Mouse (Mus musculus): Measurements from ENCODE around the gene Ntrk3.

Gene Ntrk3

GRCm38 (mm10) chr7:78520243-78520927, 217.4 kb downstream of the Ntrk3 start:
- no peak for DNase-seq (ENCODE audit: low spot score)

DNA sequence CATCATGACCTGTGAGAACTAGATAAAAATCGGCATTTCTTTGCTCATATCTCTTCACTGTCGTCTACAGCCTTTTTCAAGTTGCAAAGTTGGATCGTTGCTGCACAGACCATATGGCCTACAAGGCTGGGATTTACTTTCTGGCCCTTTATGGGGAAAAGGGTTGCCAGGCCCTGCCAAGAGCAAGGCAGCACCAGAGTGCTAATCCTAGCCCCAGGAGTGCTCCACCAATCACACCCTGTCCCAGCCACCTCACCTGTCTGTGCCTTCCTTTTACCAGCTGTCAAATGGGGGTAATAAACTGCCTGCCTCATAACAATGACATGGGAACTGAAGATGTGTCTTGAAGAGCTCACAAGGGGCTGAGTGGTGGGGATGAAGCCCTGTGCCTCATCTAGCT, 218.1 kb downstream of the Ntrk3 start:
- no peak for DNase-seq (ENCODE audit: low spot score)

- no peak for DNase-seq (ENCODE audit: low spot score)
These were observed 218.9 kb downstream of the Ntrk3 start for GRCm38 (mm10) chr7:78518760-78519363.

DNA sequence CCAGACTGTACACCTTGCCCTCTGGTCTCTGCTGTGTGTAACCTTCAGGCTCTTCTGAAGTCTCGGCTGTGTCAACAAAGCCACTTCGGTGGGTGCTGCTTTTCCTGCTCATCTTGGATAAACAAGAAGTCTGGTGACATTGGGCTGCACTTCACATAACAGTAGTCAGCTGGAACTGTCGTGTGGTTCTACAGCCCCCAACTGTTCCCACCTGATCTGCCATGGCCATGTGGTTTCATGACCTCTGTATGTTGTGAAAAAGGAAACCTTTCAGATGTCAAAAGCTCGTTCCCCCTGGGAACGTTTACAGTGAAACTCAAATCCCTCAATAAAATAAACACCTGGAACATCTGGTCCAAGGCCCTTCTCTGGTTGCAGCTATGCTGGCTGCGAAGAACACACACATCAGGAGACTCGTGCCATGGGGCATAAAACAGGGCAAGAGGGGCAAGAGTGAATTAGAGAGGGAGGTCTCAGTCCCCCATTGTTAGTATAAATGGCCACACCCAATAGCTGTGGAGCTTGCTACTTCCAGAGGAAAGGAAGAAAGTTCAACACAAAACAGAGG, 222.7 kb downstream of the Ntrk3 start:
- no peak for DNase-seq (ENCODE audit: low spot score)

- DNase-seq (ENCODE audit: low spot score) = no peak
These were observed 230.7 kb downstream of the Ntrk3 start for GRCm38 (mm10) chr7:78507032-78507611.

DNA sequence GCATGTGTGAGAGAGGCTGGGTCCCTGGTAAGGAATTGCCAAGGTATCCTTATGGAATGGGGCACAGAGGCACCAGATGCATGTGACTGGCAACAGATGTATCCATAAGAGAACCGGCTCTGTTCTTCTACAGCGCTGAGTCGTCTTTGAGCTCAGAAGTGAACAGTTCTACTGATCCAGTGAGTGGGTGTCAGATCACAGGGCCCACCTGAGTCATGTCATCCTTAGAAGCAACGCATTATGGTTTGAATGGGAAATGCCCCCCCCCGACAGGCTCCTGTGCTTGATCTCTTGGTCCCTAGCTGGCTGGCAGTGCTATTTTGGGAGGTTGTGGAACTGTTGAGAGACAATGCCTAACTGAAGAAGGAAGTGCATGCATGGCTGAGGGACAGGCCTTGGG, 236.9 kb downstream of the Ntrk3 start:
- no peak for DNase-seq (ENCODE audit: low spot score)

DNA sequence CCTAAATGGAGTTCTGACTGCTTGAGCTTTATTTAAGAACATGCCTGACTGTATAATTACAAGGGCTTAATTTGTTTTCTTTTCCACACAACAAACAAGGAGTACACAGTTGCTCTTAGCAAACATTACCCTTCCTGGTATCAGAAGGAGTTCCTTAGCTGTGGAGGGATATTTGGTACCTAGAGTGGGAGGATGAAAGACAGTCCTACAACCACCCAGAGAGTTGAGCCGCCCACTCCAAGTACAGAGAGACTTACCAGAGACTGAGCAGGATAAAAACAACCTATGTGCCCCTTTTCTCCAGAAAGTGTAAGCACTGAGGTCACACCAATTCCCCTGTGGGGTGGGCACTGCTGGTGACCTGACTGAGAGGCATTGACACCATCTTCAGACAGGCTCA, 237.8 kb downstream of the Ntrk3 start:
- DNase-seq (ENCODE audit: low spot score) = no peak

GRCm38 (mm10) chr7:78498356-78498755, 239.5 kb downstream of the Ntrk3 start:
- DNase-seq (ENCODE audit: low spot score) = no peak

- DNase-seq (ENCODE audit: low spot score) = no peak
These were observed 240.0 kb downstream of the Ntrk3 start for GRCm38 (mm10) chr7:78497819-78498218.

DNA sequence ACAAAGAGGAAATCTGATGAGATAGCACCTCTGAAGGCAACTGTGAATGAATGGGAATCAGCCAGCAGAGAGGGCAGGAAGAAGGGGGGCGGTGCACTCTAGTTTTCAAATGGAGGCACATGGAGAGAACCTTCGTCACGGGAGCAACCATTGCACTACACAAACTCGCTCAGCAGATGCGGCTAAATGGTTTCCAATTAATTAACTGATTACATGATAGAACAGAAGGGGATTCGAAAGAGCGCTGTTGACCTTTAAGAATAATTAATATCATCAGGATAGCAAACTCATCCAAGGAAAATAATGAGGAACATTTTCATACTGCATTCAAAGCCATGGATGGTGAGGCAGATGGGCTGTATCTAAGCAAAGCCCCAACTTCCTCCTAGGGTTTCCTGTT, 244.2 kb downstream of the Ntrk3 start:
- DNase-seq (ENCODE audit: low spot score) = no peak

DNA sequence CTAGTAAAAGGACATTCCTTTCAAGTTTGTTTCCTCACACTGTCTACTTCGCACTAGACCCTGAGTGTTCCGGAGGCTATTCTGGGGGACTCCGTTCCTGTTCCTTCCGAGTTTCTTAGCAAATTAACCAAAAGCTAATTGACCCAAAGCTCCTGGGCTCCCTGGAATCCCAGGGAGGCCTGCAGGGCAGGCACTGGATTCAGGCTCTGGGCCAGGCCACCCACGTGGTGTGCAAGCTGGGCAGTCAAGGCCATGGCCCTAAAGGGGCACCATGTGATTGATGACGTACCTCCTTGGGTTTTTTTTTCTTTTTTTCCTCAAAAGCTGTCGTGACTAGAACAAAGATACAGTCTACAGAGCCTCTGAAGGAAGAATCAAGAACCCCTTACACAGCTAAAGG, 246.6 kb downstream of the Ntrk3 start:
- no peak for DNase-seq (ENCODE audit: low spot score)

DNA sequence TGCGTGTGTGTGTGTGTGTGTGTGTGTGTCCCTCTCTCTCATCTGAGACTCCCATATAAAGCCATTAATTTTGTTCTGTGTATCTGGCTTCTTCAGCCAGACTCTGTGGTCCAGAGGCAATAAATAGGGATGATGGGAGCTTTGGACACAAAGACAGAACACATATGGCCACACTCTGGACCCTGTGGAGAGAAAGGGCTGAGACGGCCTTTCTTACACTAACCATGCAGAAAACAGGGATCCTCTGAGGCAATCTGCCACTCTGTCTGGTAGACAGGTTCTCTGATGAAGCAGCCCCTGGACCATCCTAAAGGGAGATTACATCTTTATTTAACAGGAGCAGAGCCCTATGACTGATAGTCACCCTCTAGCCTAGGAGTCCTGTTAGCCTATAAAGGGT, 253.5 kb downstream of the Ntrk3 start:
- no peak for DNase-seq (ENCODE audit: low spot score)

DNA sequence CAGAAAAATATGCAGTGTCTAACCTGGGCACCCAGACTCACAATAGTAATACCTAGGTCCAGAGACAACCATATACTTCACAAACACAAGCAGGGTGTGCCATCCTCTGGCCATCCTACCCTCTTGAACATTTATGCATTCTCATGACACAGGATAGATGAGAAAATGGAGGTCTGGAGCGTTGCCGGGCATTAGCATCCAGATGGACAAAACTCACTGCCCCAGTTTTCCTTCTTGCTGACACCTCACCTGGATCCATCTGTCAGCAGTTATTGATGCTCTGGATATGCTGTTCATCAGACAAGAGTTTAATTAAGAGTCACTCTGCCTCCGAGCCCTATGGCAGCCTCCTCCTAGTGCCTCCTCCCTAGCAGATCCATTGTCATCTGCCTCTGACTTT, 254.1 kb downstream of the Ntrk3 start:
- no peak for DNase-seq (ENCODE audit: low spot score)

- no peak for DNase-seq (ENCODE audit: low spot score)
These were observed 254.8 kb downstream of the Ntrk3 start for GRCm38 (mm10) chr7:78483061-78483460.

DNA sequence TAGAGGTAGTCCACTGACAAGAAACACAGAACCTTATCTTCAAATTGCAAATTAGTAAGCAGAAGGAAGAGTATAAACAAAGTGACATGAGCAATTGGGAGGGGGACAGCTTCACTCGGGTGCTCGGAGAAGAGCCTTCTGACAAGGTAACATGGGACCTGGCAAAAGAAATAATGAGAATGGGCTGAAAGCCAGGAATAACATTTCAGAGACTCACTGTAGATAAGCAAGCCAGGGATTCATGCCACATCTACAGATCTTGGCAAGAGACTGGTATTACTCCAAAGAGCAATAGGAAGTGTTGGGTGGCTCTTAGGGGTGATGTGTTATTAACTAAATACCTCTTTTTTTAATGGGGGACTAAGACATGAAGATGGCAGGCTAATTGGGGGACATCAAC, 258.9 kb downstream of the Ntrk3 start:
- DNase-seq (ENCODE audit: low spot score) = no peak

- no peak for DNase-seq (ENCODE audit: low spot score)
These were observed 266.1 kb downstream of the Ntrk3 start for GRCm38 (mm10) chr7:78471755-78472154.

DNA sequence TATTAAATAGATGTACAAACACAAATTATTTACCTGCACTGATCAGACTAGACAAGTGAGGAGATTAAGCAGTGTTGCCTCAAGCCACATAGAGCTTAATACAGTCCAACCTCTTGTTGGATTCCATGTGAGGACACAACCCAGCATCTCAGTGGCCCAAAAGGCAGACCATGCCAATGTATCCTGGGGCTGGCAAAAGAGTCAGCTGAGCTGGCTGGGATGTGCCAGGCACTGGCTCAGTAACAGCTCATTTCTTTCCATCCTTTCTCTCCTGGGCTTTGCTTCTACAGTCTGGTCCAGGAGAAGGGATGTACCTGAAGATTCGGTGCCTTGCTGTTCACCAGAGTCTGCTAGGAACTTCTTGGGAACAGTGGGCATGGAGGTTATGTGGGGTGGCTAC, 266.5 kb downstream of the Ntrk3 start:
- no peak for DNase-seq (ENCODE audit: low spot score)

GRCm38 (mm10) chr7:78462605-78463004, 275.2 kb downstream of the Ntrk3 start:
- DNase-seq (ENCODE audit: low spot score) = no peak

- no peak for DNase-seq (ENCODE audit: low spot score)
These were observed 278.8 kb downstream of the Ntrk3 start for GRCm38 (mm10) chr7:78459021-78459420.

GRCm38 (mm10) chr7:78451666-78452065, 286.1 kb downstream of the Ntrk3 start:
- DNase-seq (ENCODE audit: low spot score) = no peak

- DNase-seq (ENCODE audit: low spot score) = no peak
These were observed 287.8 kb downstream of the Ntrk3 start for GRCm38 (mm10) chr7:78449909-78450592.

DNA sequence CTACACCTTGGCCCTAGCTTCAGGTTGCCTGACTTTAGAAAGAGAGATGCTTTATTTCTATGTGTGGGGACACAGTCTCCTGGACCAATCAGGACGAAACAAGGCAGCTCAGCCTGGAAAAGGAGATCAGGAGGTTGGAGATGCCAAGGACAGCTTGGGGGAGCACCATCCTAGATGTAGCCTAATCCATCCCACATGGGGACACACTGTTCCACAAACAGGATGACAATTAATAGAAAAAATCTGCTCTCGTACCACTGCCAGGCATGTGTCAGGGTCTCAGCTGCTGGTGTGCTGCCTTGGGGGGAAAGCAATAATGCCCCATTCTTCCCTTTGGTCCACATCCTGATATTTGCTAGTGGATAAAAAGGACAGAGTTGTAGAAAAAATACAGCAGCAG, 289.0 kb downstream of the Ntrk3 start:
- DNase-seq (ENCODE audit: low spot score) = no peak

All from urinary bladder, postnatal 10 days (tissue).